Mouse (Mus musculus) lung, adult 2 months (tissue): ENCODE results near the gene 4930558C23Rik. TPM values are rescaled to one million over a fixed set of nuclear protein-coding genes. Genes with fewer than 3 reads are reported as not detected.
A peak's percentile ranks its signal among the peaks of the same experiment; 100 is the strongest.
"Not testable (repeated sequence)": the region's sequence is repeated elsewhere in the genome, so short reads cannot be mapped to it uniquely, and the experiment has no call there.

Source experiments
- DNase-seq: peaks from one replicate; pipeline ENCODE4 v3.0.0; 2022
- H3K4me1 ChIP-seq: fragments of 200-500 bp; 2 replicates; pipeline ENCODE4 v1.6.1; 2011; ENCODE audit warnings: low read length; ENCODE audit not compliant: control insufficient read depth, insufficient read depth
- H3K4me3 ChIP-seq: fragments of 200-500 bp; replicated peaks from 2 replicates; pipeline ENCODE3; 2011; ENCODE audit warnings: low read depth, mild to moderate bottlenecking, control low read depth, low read length; ENCODE audit errors: extremely low read depth
- CTCF ChIP-seq: fragments of 200-500 bp; IDR thresholded peaks from 2 replicates; pipeline ENCODE4 v1.5.1; 2011; ENCODE audit warnings: mild to moderate bottlenecking, low read length, control low read depth; ENCODE audit not compliant: insufficient read depth
- POLR2A ChIP-seq: fragments of 200-500 bp; IDR thresholded peaks from 2 replicates; pipeline ENCODE4 v1.6.1; 2011; ENCODE audit warnings: low read depth, mild to moderate bottlenecking, control low read depth, low read length, borderline replicate concordance; ENCODE audit errors: extremely low read depth
- WGBS: fragments of 180-500 bp; shearing (Covaris S2); methylation state at CpG from one replicate; pipeline ENCODE4 v1.1.7; 2018; 5-methylcytosine and 5-hydroxymethylcytosine counted together
- polyA plus RNA-seq: library from polyadenylated mRNA; depleted of rRNA; stranded (reverse); fragments of >200 nt; gene quantifications from 2 replicates; pipeline ENCODE4 v1.2.3, GENCODE M21; 2012

4930558C23Rik gene
- polyA plus RNA-seq, 1 experiment, result 0.30 TPM

DNA sequence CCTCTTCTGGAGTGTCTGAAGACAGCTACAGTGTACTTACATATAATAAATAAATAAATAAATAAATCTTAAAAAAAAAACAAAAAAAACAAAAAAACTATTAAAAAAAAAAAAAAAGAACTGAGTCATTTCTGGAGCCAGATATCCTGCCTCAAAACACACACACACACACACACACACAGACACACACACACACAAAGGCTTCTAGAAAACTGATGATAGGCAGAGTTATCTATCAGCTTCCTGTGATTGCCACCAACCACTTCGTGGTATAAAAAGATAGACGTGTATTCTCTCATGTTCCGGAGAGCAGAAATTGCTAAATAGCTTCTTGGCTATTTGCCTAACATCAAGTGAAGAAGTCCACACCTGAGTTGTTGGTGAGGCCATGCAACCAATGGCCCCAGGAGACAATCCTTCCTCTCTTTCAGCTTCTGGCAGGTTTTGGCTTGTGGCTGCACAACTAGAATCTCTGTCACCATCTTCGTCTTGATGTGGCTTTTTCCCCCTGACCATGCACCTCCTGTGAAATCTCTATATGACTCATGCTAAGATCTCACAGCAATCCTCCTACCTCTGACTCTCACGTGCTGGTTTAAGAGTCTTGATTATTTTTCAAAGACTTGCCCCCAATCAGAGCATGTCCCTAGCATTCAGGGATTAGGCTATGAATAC is 17.1 kb downstream of the 4930558C23Rik start:
- 60% methylated on average over 5 of the region's 5 CpGs for WGBS
- no peak for DNase-seq
- H3K4me3 ChIP-seq, result no peak overlapping the region
- TF ChIP-seq CTCF (no peak), POLR2A (no peak)
- H3K4me1 ChIP-seq, result no peaks in the 10 kb centered on the region

DNA sequence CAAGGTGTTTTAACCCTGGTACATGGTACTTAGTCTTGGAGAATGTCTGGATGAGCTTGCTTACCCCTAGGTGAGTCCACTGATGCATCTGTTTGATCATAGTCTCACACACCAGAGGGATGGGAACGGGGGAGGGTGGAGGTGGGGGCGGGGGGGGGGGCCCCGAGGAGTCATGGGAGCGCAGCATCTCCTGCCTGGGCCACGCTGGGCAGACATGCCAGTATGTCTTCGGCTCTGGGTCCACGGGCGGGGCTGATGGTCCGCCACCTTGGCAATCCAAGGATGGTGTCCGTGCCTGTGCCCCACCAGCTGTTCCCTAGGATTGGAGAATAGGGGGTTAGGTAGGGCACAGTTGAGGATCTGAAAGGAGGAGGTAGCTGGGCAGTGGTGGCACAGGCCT is 29.4 kb downstream of the 4930558C23Rik start:
- 86% methylated on average over 10 of the region's 10 CpGs for WGBS

DNA sequence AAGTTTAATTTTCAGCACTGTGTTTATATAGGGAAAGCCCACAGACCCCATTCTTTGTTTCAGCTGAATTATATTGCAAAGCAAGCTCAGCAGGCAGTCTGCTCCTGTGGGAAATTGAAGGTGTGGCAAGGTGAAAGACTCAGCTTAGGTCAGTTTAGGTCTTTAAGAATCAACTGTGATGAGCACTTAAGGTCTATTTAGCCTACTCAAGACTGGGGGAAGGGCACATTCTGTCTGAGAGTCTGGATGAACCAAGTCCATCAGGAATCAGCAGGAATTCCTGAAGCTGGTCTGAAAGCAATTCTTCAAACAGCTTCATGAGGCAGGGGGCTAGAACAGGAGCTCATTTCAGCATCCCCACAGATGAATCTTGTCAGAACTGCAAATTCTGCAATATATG is 32.5 kb downstream of the 4930558C23Rik start:
- DNase-seq, result no peak
- TF ChIP-seq CTCF (no peak), POLR2A (no peak)

More for the DNA sequence above, 29.4 kb downstream of the 4930558C23Rik start:
- Histone ChIP-seq H3K4me3 (no peak overlapping the region), H3K4me1 (no peaks in the 10 kb centered on the region)
- DNase-seq, result no peak
- TF ChIP-seq POLR2A (no peak), CTCF (no peak)

DNA sequence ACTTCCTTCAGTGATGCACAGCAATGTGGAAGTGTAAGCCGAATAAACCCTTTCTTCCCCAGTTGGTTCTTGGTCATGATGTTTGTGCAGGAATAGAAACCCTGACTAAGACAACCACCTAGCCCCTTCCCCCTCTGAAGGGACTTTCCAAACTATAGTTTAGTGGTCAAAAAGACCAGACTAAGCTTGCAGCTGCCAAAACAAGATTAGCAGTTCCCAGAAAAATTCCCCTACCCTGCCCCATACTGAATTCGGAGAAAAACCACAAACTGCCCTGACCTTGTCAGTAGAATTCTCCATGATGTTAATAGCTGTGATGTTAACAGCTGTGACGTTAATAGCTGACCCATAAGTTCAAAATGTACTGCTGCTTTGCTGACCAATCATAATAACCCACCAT is 42.4 kb downstream of the 4930558C23Rik start:
- H3K4me1 ChIP-seq, H3K4me3 ChIP-seq, DNase-seq: not testable (repeated sequence)
- 72% methylated on average over 3 of the region's 3 CpGs for WGBS

More for the DNA sequence above, 32.5 kb downstream of the 4930558C23Rik start:
- Histone ChIP-seq H3K4me3 (no peak overlapping the region), H3K4me1 (no peaks in the 10 kb centered on the region)

DNA sequence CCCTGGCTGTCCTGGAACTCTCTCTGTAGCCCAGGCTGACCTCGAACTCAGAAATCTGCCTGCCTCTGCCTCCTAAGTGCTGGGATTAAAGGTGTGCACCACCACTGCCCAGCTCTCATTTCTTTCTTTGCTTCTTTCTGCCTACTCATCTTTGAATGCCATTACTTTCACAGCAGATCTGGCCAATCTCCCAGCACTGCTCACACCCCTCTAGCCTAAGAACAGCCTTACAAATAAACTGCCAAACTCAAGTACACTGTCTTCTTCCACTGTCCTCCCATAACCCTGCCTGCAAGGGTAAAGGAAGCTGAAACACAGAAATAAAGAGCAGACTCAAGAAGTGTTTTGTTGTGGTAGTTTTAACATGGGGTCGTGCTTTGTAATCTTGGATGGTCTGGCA is 44.9 kb downstream of the 4930558C23Rik start:
- 88% methylated on average over 2 of the region's 2 CpGs for WGBS
- TF ChIP-seq POLR2A (no peak), CTCF (no peak)
- Histone ChIP-seq H3K4me1 (no peaks in the 10 kb centered on the region), H3K4me3 (no peak overlapping the region)
- DNase-seq, result no peak

DNA sequence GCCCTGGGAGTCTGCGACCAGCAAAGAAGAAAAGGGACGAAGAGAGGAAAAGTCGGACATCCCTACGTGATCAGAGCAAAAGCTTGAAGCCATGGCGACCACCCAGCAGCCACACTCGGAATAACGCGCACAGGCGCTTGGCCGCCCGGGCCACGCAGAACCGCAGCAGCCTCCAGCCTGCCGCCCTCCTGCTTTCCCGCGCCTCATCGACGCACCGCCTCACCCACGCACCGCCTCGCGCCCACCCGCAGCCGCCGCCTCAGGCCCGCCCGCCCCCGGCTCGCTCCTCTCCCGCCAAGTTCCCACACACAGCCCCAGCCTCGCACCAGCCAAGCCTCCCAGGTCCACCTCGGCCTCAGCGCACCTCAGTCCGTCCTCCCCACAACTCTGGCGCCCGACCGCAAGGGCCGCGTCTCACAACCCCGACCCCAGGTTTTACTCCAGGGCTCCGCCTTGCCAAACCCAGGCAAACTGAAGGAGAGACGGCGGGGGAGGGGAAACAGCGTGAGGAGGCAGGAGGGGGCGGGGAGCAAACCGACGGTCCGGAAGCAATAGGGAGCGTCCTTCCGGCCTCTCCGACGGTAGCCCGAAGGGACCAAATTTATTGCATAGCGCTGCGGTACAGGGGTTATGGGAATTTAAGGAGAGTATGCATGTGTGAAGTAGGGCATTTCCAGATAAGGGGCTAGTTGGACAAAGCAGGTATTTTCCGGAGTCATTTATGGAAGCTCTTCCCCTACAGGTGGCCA is 45.8 kb downstream of the 4930558C23Rik start, which contains the start of gene Setdb1:
Gene Setdb1, minus strand, starts transcription at position 502 of the 749 bp plus-strand sequence.
- not testable (repeated sequence) for H3K4me1 ChIP-seq
- peak within 1 kb of the TSS; percentile 55 for H3K4me3 ChIP-seq
- DNase-seq, result peak; percentile 92
- under 1% methylated on average over 32 of the region's 57 CpGs for WGBS

DNA sequence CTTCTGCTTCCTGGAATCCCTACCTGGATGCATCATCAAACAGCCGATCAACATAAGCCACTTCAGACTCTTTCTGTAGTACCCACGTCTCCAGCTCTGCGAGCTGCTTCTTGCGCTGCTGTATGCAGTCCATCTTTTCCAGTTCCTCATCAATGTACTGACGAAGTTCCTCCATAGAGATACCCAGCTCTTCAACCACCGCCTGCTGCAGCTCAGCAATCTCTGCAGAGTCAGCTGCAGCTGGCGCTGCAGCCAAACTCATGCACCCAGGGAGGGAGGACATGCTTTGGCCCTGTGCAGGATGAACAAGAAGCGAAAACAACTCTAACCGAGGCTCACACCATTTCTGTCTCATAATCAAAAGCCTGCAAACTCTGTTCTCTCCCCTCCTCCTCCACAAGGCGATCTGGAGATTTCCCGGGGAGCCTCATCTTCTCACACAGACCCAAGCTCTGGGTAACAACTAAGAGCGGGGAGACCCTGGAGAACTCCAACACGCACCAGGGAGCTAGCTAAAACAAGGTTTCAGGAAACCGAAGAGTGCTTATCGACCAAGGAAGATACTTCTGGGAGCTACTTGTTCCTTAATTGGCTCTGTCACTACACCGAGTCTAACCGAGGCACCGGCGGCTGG is 46.6 kb downstream of the 4930558C23Rik start:
- H3K4me1 ChIP-seq, DNase-seq, H3K4me3 ChIP-seq: not testable (repeated sequence)
- WGBS, result 18% methylated on average over 11 of the region's 19 CpGs

DNA sequence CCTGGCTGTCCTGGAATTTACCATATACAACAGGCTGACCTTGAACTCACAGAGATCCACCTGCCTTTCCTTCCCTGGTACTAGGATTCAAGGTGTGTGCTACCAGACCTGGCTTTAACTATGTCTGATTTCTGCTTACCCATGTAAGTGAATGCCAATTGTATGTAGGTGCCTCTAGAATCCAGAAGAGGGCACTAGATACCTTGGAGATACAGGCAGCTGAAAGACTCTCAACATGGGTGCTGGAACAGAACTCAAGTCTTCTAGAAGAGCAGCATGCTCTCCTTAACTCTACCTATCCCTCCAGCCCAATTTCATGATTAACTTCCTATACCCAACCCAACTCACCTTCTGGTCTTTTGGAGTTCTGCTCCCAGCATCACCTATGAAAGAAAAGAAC is 53.1 kb downstream of the 4930558C23Rik start:
- DNase-seq, result no peak
- TF ChIP-seq POLR2A, result no peak
- TF ChIP-seq CTCF, result peak; percentile 36; the same call in 1 of the 2 replicates
- H3K4me1 ChIP-seq, result no peaks in the 10 kb centered on the region
- H3K4me3 ChIP-seq, result no peak overlapping the region

DNA sequence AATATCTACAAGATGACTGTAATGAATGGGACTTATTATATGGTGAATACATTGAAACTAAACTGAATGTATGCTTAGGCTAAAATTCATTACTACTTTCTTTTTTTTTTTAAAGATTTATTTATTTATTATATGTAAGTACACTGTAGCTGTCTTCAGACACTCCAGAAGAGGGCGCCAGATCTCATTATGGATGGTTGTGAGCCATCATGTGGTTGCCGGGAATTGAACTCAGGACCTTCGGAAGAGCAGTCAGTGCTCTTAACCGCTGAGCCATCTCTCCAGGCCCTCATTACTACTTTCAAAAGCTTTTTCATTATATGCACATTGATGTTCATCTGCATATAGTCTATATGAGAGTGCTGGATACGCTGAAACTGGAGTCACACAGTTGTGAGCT is 54.3 kb downstream of the 4930558C23Rik start:
- not testable (repeated sequence) for H3K4me3 ChIP-seq, DNase-seq, H3K4me1 ChIP-seq
- 97% methylated on average over 5 of the region's 5 CpGs for WGBS

DNA sequence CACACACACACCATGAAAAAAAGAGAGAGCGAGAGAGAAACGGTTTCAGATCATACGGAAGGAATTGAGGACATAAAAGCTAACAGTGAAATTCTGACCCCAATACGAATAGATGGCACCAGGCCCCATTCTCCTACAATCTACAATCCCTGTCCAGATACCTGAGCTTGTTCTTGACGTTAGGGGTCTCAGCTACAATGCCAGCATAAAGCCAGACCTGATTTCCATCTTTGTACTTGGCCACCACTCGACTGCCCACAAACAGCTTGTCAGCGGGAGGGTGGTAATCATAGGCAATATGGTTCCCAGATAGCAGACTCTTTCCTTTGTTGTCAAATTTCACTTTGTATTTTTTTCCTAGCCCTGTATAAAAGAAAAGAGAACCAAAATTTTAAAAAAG is 56.2 kb downstream of the 4930558C23Rik start:
- TF ChIP-seq CTCF, result no peak
- TF ChIP-seq POLR2A, result no peak
- DNase-seq, result no peak
- 93% methylated on average over 7 of the region's 7 CpGs for WGBS

DNA sequence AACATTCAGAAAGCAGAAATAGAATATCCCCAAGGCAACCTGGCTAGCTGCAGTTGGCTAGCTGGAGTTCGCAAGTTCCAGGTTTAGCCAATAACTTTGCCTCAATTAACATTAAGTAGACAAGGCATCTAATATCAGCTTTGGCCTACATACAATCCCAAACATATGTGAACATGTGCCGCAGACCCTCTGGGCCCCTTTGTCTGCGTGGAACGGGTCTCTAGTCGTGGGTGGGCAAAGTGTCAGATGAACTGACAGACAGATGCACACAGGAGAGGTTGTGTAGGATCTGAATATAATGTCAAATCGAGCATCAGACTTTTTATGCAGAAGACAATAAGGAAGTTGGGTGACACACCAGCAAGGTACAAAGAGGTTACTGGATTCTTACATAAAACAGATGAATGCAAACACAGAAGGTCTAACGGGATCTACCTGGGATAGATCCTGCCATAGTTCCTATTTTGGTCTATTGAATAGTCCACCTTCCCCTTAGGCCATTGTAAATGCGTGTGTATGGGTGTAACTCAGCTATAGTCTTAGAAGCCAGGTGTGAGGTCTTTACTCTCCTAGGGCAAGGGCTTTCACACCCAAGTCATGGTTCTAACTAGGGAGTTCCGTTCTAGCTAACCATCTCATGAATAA is 59.2 kb downstream of the 4930558C23Rik start:
- H3K4me3 ChIP-seq, H3K4me1 ChIP-seq, DNase-seq: not testable (repeated sequence)
- 91% methylated on average over 9 of the region's 9 CpGs for WGBS

More for the DNA sequence above, 56.2 kb downstream of the 4930558C23Rik start:
- Histone ChIP-seq H3K4me3 (no peak overlapping the region), H3K4me1 (no peaks in the 10 kb centered on the region)
